Mouse (Mus musculus) neural tube, embryonic 10.5 days (tissue): Measurements from ENCODE around the gene Pomt2.
A peak's percentile ranks its signal among the peaks of the same experiment; 100 is the strongest.
"Not testable (repeated sequence)": the region's sequence is repeated elsewhere in the genome, so short reads cannot be mapped to it uniquely, and the experiment has no call there.

ENCODE experiments used
- DNase-seq: peaks from one replicate; pipeline ENCODE4 v3.0.0-alpha.2; 2017; ENCODE audit warnings: low spot score; ENCODE audit errors: extremely low spot score

Gene Pomt2

GRCm38 (mm10) chr12:87147395-87148089 is at the start of gene Pomt2:
Pomt2 (minus strand) TSS chr12:87147968.
- peak; percentile 96 for DNase-seq

GRCm38 (mm10) chr12:87196310-87196709 is 48.5 kb upstream of the Pomt2 start:
- no peak for DNase-seq

- DNase-seq = no peak
Observed at GRCm38 (mm10) chr12:87195069-87195468, 47.3 kb upstream of the Pomt2 start.

DNA sequence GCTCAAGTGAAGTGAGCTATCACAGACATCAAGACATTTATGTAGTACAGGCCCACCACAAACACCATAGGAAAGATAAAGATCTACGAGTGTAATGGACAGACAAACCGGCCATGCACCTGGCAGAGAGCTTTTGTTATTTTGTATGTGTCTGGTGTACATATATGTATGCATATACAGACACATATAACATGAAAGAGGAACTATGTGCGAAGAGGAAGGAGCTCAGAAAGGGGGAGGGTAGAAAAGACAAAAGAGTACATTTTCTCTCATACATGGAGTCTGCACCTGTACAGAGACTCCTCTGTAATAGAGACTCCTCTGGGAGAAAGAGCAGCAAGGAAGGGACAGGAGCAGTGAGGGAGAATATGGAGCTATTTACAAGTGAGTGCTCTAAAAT is 45.2 kb upstream of the Pomt2 start:
- no peak for DNase-seq

GRCm38 (mm10) chr12:87177631-87178030 is 29.9 kb upstream of the Pomt2 start:
- no peak for DNase-seq

- DNase-seq = no peak
Observed at GRCm38 (mm10) chr12:87175194-87175946, 27.6 kb upstream of the Pomt2 start.

DNA sequence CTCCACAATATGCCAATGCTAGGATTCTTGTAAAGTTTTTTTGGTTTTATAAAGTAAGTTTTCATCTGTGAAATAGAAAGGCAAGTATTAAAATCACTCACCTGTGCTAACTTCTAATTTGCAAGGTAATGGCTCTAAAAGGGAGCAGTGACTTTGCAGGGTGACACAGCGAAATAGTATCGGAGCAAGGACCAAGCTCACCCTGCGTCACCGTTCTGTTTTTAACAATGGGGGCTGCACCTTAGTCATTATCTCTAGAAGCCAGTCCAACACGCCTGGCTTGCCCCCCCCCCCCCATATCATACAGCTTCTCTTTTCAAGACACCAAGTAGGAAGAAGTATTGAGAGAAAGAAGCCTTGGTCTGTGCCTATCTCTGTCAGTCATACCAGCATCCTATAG is 13.0 kb upstream of the Pomt2 start:
- DNase-seq = no peak

GRCm38 (mm10) chr12:87160310-87160709 is 12.5 kb upstream of the Pomt2 start:
- no peak for DNase-seq

- DNase-seq = no peak
Observed at GRCm38 (mm10) chr12:87158099-87158498, 10.3 kb upstream of the Pomt2 start.

DNA sequence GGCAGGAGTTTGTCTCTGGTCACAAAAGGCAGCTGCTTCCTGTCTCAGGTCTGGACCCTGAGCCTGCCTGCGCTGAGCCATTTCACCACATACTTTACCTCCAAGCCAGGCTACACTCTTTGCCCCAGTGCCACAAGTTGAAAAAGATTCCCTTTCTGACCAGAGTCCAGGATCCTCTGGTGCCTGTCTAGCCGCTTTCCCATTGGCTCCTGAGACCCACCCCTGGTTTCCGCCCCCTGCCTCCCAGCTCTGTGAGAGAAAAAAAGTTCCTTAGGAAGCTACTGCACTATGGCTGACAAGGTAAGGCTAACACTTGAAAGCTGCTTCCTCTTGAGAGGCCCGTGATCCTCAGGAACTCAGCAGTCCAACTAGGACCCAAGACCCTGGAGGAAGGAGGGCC is 9.6 kb upstream of the Pomt2 start:
- no peak for DNase-seq

DNA sequence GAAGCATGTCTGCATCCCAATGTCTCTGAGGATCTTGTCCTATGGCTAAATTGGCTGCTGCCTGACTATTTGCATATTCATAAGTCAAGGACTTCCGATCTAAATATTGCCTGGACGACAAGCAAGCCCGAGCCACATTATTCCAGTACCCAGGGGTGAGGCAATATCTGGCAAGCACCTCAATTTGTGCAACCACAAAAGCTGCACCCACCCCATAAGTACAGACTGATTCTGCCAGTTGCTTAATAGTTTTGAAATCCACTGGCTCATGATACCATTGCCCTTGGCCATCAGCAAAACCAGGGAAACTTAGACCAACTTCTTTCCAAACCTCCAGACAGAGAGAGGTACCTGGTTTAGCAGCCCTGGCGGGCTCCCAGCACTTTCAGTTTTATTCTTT is 6.7 kb upstream of the Pomt2 start:
- DNase-seq = not testable (repeated sequence)

DNA sequence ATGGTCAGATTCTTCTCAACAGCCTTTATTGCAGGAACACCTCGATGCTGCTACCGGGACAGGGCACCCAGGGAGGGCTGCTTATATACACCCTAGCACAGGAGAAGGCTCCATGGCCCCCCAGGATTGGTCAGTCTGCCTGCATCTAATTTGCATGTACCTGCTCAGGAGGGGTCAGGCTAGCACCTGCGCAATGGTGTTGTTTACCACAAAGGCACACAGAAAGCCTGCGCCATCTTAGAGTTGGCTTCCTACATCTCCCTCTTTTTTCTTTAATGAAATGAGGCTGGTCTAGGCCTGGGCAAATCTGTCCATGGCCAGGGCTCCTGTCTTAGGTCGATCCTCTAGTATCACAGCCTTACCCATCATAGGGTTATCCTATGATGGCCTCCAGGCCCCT is 1.7 kb upstream of the Pomt2 start:
- DNase-seq = no peak

DNA sequence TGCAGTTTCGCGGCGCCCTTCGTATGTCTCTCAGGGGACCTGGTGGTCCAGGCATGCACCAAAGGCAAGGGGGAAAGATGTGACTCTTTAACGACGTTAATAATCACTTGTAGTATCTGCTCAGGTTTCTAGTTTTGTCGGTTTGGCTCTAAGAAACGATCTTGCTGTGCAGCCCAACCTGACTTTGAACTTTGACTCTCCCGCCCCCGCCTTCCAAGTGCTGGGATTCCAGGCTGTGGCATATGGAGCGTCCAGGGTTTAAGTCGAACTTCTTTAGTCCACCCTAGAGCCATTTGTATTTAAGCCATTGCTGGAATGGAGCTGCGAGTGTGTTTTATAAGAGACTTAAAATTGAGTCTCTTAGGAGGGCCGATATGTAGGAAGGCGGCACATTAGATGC is 368 bp upstream of the Pomt2 start:
- no peak for DNase-seq

GRCm38 (mm10) chr12:87146966-87147365 is 802 bp downstream of the Pomt2 start, which contains the start of gene Gstz1:
Gstz1 (plus strand) TSS chr12:87147165.
- DNase-seq = peak; percentile 90

GRCm38 (mm10) chr12:87142156-87142555 is 5.6 kb downstream of the Pomt2 start:
- no peak for DNase-seq

GRCm38 (mm10) chr12:87138768-87139167 is 9.0 kb downstream of the Pomt2 start:
- no peak for DNase-seq

DNA sequence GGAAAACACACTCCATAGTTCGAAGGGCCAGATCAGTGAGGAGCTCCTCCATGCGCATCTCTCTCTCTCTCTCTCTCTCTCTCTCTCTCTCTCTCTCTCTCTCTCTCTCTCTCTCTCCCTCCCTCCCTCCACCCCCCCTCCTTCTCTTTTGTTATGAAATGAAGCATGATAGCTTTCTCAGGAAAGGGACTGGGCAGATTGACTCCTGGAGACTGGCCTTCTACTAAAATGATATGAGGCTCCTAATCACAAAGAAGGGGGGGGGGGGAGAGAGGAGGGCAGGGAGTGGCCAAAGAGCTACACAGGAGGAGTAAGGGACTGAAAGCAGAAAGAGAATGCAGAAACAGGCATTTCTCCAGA is 9.4 kb downstream of the Pomt2 start:
- DNase-seq = no peak

DNA sequence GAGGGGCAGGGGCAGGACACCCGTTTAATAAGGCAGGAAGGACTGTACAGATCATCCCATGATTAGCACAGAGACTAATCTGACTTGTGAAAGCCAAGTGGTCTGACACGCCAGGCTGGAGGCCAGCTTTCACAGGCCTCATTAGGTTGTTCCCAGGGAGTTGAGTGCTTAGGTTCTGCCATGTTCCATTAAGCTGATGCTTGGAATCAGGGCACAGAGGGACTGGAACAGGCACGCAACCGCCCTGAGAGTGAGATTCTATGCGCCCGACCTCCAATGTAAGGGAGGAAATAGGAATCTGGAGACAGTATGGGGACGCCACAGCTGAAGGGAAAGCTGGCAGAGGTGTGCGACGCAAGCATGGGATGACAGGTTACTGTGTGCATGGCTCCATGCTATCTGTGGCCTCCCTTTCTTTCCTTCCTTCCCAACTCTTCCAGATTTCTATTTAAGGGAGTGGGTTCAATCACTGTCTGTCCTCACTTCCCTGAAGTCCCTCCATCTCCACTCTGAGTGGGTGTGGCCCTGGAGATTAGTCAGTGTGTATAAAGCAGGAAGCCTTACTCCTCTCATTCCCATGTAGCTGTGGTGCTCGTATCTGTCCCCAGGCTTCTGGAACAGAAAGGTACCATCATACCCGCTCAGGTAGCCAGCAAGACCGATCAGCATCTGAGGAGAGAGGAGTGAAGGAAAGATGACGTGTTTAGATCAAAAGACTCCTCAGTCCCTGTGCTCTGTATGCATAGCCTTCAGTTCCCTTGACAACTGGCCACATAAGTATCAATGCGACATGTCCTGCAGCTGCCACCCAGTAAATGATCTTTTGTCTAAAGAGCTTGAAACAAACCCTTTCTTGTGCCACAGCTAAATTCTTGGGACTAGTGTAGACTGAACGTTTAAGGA is 10.1 kb downstream of the Pomt2 start:
- DNase-seq = no peak

DNA sequence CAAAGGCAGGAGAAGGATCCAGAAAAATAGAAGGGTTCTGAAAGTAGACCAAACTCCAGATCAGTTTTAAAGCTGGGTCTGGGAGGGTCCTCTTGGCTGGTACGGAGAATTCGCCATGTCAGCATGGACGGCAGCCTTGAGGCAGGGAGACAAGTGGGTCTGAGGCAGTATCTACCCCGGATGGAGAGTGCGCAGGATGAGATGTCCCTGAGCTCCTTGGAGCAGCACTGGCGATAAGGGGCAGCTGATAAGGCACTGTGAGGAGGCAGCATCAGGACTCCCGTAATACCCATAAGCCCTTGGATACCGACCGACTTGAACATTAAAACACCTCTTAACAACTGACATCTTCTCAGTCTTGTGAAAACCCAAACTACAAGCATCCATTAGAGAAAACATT is 15.0 kb downstream of the Pomt2 start:
- DNase-seq = no peak

GRCm38 (mm10) chr12:87132210-87132609 is 15.6 kb downstream of the Pomt2 start:
- DNase-seq = no peak

DNA sequence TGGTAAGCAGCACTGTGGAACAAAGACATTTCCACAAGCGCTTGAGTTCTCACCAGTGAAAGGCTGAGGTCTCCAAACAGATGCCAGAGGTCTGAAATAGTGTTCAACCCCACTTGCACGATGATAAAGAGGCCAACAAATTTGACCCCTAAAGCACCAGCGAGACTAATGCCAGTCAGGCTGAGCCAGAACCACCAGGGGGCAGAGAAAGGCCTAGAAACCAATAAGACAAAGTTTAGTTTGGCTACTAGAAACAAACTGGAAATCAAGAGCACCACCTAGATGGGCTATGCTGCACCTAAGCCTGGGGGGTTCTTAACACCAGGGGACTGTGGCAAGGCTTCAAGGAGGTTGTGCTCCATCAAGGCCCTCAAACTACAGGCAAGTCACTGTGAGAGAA is 16.1 kb downstream of the Pomt2 start:
- no peak for DNase-seq

GRCm38 (mm10) chr12:87131181-87131580 is 16.6 kb downstream of the Pomt2 start:
- no peak for DNase-seq
